Mouse (Mus musculus) megakaryocyte, embryonic 14.5 days (primary cell): ENCODE data around the gene Zfp106. TPM values are rescaled to one million over a fixed set of nuclear protein-coding genes. Genes with fewer than 3 reads are reported as not detected.

Experiments
- H3K27me3 ChIP-seq: replicated peaks from 2 replicates; pipeline ENCODE3; 2012; ENCODE audit warnings: inconsistent platforms
- H3K36me3 ChIP-seq: replicated peaks from 2 replicates; pipeline ENCODE3; 2012; ENCODE audit warnings: low read length, inconsistent platforms, mixed read lengths
- H3K4me1 ChIP-seq: 2 replicates; pipeline ENCODE4 v1.6.1; 2012; ENCODE audit warnings: inconsistent platforms
- H3K4me3 ChIP-seq: replicated peaks from 2 replicates; pipeline ENCODE3; 2012; ENCODE audit warnings: moderate library complexity, mild to moderate bottlenecking, inconsistent platforms
- H3K9me3 ChIP-seq: 2 replicates; pipeline ENCODE4 v1.6.1; 2012; ENCODE audit warnings: inconsistent platforms
- FLI1 ChIP-seq: IDR thresholded peaks from 2 replicates; pipeline ENCODE4 v1.6.1; 2012; ENCODE audit warnings: low read length, inconsistent platforms, mixed read lengths
- GATA1 ChIP-seq: IDR thresholded peaks from 3 replicates; pipeline ENCODE4 v1.6.1; 2012; ENCODE audit warnings: mixed read lengths, low read length, inconsistent platforms, borderline replicate concordance
- polyA plus RNA-seq: library from polyadenylated mRNA; stranded (reverse); fragments of >175 nt; gene quantifications from 2 replicates; pipeline ENCODE4 v1.2.3, GENCODE M21; 2012; ENCODE audit warnings: low replicate concordance; ENCODE audit not compliant: insufficient read depth

Gene Zfp106
- polyA plus RNA-seq, result 1.5 and 7.7 TPM in 2 replicates

DNA sequence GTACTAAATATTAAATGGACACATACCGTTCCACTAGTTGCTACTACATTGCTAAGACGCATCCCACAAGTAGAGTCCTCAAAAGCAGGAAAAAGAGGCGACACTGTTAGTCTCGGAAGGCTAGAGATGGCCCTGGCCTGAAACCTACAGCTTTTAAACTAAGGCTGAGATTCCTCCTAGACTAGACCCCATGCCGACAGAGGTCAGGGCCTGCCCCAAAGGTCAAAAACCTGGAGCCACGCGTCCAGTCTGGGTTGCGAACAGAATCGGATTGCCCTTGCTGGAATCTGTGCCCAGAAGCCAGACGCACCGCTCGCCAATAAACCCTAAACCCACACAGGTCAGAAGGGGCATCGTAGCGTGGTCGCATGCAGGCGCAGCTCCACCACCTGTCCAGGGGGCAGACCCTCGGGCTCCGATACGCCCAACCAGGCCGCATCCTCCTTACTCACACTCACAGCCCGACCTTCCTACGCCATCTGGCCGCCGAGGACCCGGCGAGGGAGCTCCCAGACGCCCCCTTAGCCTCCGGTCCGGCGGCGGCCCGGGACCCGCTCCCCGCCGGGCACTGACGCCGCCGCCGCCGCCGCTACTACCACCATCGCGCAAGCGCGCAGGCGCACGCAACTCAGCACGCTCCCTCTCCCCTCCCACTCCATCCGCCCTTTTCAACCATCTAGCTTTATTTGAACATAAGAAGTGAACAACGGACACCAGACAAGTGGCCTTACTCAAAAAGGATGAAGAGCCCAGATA is at the start of gene Zfp106:
Gene Zfp106, minus strand, starts transcription at position 609 of the 756 bp plus-strand sequence.
- peaks cover 56% of the 10 kb centered on the region for H3K4me1 ChIP-seq
- no peaks in the 10 kb centered on the region for H3K27me3 ChIP-seq
- TF ChIP-seq FLI1 (no peak), GATA1 (no peak)
- peak within 1 kb of the TSS; percentile 100 for H3K4me3 ChIP-seq
- H3K9me3 ChIP-seq, result no peaks in the 10 kb centered on the region
- peaks cover 9% of the 10 kb centered on the region for H3K36me3 ChIP-seq

DNA sequence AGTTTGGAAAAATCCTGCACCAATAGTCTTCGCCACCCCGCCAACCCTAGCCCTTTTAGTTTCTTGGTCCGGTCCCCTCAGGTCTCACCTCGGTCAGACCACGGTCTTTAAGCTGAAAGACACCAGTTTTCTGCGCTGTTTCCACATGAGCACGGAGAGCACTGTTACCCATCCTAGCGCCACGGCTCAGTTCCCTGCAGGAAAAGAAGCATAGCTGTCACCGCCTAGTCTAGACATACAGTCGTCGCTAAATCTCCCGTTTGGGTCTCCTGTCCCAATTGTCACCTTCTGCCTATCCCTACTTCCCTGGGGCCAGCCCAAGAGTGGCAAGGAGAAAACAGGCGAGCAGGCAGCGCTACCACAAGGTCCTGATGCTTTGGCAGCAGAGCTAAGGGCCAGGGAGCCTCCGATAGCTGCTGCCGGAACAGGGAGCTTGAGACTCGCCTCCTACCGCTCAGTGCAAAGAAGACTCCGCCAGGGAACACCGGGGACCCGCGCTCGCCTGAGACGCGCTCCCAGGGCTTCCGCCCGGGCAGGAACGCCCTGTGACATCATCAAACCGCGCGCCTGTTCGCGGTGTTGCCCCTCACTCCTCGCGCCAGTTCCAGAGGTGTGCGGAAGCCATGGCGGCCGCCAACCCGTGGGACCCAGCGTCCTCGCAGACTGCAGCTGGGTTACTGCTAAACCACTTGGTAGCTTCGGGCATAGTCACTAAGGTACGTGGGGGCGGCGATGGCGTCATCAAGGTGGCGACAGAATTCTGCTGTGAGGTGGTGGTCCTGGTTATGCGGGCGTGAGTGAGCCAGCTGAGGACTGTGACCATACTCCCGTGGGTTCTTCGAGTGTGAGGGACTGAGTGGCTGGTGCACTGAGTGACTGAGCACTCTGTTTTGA is 45.4 kb upstream of the Zfp106 start, which contains the start of the genes Haus2 and Lrrc57:
Gene Haus2, plus strand, starts transcription at position 554 of the 894 bp plus-strand sequence.
Gene Lrrc57, minus strand, starts transcription at position 691 of the 894 bp plus-strand sequence.
- Histone ChIP-seq H3K4me3 (peak within 1 kb of the TSS; percentile 93), H3K27me3 (no peaks in the 10 kb centered on the region), H3K36me3 (peaks cover 50% of the 10 kb centered on the region), H3K4me1 (peaks cover 60% of the 10 kb centered on the region), H3K9me3 (no peaks in the 10 kb centered on the region)
- no peak for TF ChIP-seq FLI1

DNA sequence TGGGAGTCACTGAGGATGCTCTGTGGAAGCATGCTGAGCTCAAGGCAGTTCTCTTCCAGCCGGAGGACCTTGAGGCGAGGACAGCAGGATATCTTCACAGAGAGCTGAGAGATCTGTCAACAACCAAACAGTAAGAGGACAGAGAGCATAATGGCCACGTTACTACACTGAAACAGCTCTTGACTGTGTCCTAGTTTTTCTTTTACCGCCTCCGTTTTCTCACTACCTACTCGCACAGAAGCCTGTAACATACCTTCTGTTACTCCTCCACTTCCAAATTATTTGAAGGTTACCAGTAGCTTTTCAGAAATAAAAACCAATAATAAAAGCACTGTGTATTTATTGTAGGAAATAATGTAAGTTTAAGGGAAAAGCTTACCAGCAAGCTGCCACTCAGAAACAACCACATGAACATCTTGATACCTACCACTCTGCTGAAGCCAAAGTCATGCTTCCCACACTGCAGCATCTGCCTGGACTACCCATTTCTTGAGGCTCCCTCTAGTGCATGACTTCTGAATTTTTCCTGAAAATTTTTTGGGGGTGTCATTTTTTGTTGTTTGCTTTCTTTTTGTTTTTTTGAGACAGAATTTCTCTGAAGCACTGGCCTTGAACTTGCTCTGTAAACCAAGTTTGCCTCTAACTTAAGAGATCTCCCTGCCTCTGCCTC is 42.5 kb upstream of the Zfp106 start:
- Histone ChIP-seq H3K9me3 (no peaks in the 10 kb centered on the region), H3K4me3 (no peak overlapping the region), H3K27me3 (no peaks in the 10 kb centered on the region), H3K36me3 (peaks cover 56% of the 10 kb centered on the region), H3K4me1 (peaks cover 48% of the 10 kb centered on the region)
- TF ChIP-seq GATA1 (no peak), FLI1 (no peak)

DNA sequence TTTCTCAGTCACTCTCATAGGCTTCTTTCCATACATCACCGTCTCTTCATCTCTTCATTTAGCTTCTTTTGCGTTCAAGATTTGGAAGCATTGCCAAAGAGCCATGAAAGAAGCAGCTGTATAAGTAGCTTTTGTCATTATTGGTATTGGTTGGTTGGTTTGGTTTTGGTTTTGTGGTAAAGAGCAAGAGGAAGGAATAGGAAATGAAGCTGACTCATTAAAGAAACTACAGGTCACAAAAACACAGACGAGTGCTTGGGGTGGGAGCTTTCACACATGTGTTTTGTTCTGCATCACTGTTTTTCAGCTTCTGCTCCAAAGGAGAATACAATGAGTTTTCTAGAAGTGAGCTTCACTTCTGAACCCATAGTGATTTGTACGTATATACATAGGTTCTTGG is 35.9 kb upstream of the Zfp106 start:
- Histone ChIP-seq H3K4me3 (no peak overlapping the region), H3K27me3 (no peaks in the 10 kb centered on the region), H3K4me1 (peaks cover 39% of the 10 kb centered on the region), H3K36me3 (peaks cover 92% of the 10 kb centered on the region), H3K9me3 (no peaks in the 10 kb centered on the region)
- no peak for TF ChIP-seq GATA1
- TF ChIP-seq FLI1, result no peak

DNA sequence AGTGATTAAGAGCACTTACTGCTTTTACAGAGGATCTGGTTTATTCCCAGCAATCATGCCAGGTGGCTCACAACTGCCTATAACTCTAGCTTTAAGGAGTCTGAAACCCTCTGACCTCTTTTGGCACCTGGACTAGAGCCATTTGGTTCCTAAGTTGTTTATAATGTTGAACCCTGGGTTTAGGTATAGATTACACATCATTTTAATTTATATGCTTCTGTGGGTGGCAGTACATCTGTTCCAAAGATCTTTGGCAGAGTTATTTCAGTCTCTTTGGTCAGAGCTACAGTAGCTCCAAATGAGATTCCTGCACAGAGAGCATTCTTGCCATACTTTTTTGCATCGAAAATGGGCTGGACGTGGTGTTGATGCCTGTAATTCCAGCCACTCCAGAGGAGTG is 34.1 kb upstream of the Zfp106 start:
- H3K4me3 ChIP-seq, result no peak overlapping the region
- H3K36me3 ChIP-seq, result peaks cover 92% of the 10 kb centered on the region
- no peaks in the 10 kb centered on the region for H3K9me3 ChIP-seq
- no peaks in the 10 kb centered on the region for H3K27me3 ChIP-seq
- H3K4me1 ChIP-seq, result peaks cover 46% of the 10 kb centered on the region
- TF ChIP-seq FLI1 (no peak), GATA1 (no peak)

DNA sequence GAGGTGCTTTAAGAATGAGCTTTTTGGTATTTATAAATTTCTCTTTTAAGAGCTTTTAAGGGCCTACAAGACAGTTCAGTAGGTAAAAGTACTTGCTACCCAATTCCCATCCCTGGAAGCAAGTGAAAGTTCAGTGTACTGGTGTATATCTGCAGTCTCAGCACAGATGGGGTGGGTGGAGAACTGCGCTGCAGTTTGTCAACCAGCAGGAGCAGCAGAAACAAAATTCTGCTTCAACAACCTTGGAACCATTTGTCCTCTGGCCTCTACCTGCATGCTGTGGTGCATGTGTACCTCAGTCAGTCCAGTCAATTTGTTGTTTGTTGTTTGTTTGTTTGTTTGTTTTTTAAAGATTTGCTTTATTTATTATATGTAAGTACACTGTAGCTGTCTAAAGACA is 28.6 kb upstream of the Zfp106 start:
- Histone ChIP-seq H3K36me3 (peaks cover 90% of the 10 kb centered on the region), H3K9me3 (no peaks in the 10 kb centered on the region), H3K4me1 (peaks cover 32% of the 10 kb centered on the region), H3K27me3 (no peaks in the 10 kb centered on the region), H3K4me3 (no peak overlapping the region)
- TF ChIP-seq FLI1 (no peak), GATA1 (no peak)

DNA sequence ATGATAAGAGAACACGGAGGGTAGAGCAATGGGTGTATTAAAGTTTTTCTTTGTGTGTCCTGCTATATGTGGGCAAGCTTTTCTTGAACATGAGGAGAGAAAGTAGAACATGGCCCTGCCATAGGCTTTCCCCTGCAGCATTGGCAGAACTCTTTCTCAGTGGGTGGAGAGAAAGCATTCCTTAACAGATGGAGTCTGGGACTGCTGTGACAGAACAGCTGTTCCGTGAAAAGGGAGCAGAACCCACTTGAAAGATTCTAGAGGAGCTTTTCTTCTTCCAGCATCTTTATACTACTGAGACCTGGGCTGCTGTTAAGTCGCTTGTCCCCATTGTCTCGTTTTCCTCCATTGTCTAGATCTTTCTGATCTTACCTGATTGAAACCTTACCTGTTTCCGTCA is 26.1 kb upstream of the Zfp106 start:
- Histone ChIP-seq H3K4me1 (peaks cover 24% of the 10 kb centered on the region), H3K27me3 (no peaks in the 10 kb centered on the region), H3K36me3 (peaks cover 90% of the 10 kb centered on the region), H3K4me3 (no peak overlapping the region), H3K9me3 (no peaks in the 10 kb centered on the region)
- TF ChIP-seq GATA1, result no peak

DNA sequence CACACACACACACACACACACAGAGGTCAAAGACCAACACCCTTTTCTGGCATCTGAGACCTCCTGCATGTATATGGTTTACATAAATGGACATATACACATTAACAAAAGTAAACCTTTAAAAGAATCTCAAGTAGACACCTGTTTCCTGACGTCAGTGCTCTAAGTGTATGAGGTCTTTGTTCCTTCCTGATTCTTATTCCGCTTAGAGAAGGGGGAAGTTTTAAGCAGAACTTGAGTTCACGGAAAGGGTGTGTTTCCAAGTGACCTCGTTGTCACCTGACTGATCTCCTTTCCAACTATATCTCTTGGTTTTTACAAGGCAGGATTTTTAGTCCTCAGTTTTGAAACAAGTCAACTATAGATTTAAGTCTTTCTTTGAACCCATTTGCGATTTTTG is 14.6 kb upstream of the Zfp106 start:
- no peak for TF ChIP-seq FLI1
- TF ChIP-seq GATA1, result no peak
- peak overlapping the region; percentile 46 for H3K4me3 ChIP-seq
- peaks cover 43% of the 10 kb centered on the region for H3K36me3 ChIP-seq
- H3K9me3 ChIP-seq, result no peaks in the 10 kb centered on the region
- H3K27me3 ChIP-seq, result no peaks in the 10 kb centered on the region
- H3K4me1 ChIP-seq, result peaks cover 85% of the 10 kb centered on the region

DNA sequence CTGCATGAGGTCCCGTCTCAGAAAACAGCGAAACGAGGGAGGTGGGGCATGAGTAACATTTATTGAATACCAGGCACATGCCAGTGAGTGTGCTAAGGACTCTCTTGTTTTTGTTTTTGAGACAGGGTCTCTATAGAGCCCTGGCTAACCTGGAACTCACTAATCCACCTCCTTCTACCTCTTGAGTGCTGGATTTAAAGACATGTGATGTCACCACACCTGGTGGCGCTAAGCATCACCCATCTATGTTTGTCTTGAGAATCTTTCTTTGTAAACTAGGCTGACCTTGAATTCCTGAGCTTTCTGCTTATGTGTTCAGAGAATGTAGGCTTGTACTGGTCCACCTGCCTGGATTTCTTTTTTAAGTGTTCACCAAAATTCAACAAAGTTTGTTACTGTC is 14.2 kb upstream of the Zfp106 start:
- TF ChIP-seq FLI1 (no peak), GATA1 (no peak)
- peaks cover 89% of the 10 kb centered on the region for H3K4me1 ChIP-seq
- no peaks in the 10 kb centered on the region for H3K9me3 ChIP-seq
- peaks cover 42% of the 10 kb centered on the region for H3K36me3 ChIP-seq
- peak overlapping the region; percentile 46 for H3K4me3 ChIP-seq
- H3K27me3 ChIP-seq, result no peaks in the 10 kb centered on the region
